Mouse (Mus musculus) cerebellum, adult 2 months (tissue): ENCODE measurements around the gene 2210407C18Rik. TPM values are rescaled to one million over a fixed set of nuclear protein-coding genes. Genes with fewer than 3 reads are reported as not detected.
A peak's percentile ranks its signal among the peaks of the same experiment; 100 is the strongest.

Source experiments
- DNase-seq, 2 experiments: peaks; one replicate each; pipeline ENCODE4 v3.0.0; 2021
- H3K27ac ChIP-seq: fragments of 200-500 bp; 2 replicates; pipeline ENCODE4 v1.5.1; 2012; ENCODE audit warnings: low read length, control low read depth, inconsistent platforms; ENCODE audit not compliant: insufficient read depth
- H3K27me3 ChIP-seq: fragments of 200-500 bp; 2 replicates; pipeline ENCODE4 v1.6.1; 2012; ENCODE audit warnings: inconsistent platforms, mild to moderate bottlenecking, low read length, moderate library complexity; ENCODE audit not compliant: control insufficient read depth, insufficient read depth
- H3K4me1 ChIP-seq: fragments of 200-500 bp; 2 replicates; pipeline ENCODE4 v1.6.1; 2011; ENCODE audit warnings: low read length; ENCODE audit not compliant: control insufficient read depth, insufficient read depth
- H3K4me3 ChIP-seq: fragments of 200-500 bp; replicated peaks from 2 replicates; pipeline ENCODE3; 2011; ENCODE audit warnings: mild to moderate bottlenecking, low read depth, low read length, control low read depth; ENCODE audit not compliant: insufficient read depth
- CTCF ChIP-seq: fragments of 200-500 bp; IDR thresholded peaks from 2 replicates; pipeline ENCODE4 v1.5.1; 2011; ENCODE audit warnings: low read depth, mild to moderate bottlenecking, control low read depth, low read length, moderate library complexity, borderline replicate concordance; ENCODE audit not compliant: insufficient read depth
- POLR2A ChIP-seq: fragments of 200-500 bp; IDR thresholded peaks from 2 replicates; pipeline ENCODE4 v1.6.1; 2011; ENCODE audit warnings: low read length, control low read depth, borderline replicate concordance; ENCODE audit not compliant: insufficient read depth
- WGBS: fragments of 180-500 bp; shearing (Covaris S2); methylation state at CpG from one replicate; pipeline ENCODE4 v1.1.7; 2018; 5-methylcytosine and 5-hydroxymethylcytosine counted together
- polyA plus RNA-seq: library from polyadenylated mRNA; depleted of rRNA; stranded (reverse); fragments of >200 nt; gene quantifications from 2 replicates; pipeline ENCODE4 v1.2.3, GENCODE M21; 2012

The 2210407C18Rik gene
- polyA plus RNA-seq, 1 experiment: not detected

GRCm38 (mm10) chr11:58636376-58636977, 20.6 kb upstream of the 2210407C18Rik start:
- Histone ChIP-seq H3K27me3 (no peaks in the 10 kb centered on the region; the same call in 1 of the 2 replicates), H3K4me3 (no peak overlapping the region), H3K4me1 (no peaks in the 10 kb centered on the region), H3K27ac (no peak overlapping the region)
- TF ChIP-seq CTCF (peak; percentile 63; the same call in 1 of the 2 replicates), POLR2A (no peak)
- DNase-seq: peak in 1 of 2 experiments; percentile 20
- WGBS: 18% methylated on average over 4 of the region's 4 CpGs

DNA sequence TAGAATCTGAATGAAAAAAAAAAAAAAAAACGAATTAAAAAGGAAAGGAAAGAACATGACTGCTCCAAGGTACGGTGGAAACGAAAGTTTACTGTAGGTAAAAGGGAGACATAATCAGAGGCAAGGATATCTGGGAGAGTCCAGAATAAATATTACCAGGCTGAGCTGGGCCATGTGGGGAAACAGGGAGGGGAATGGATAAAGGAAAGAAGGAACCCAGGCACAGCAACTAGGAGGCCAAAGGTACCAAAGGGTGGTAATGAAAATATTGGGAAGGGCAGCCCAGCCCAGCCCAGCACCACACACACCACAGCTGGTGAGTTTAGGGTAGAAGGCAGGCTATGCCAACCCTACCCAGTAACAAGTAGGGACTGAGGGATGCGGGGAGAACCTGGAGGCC, 19.0 kb upstream of the 2210407C18Rik start:
- WGBS: 59% methylated on average over 4 of the region's 4 CpGs
- no peak overlapping the region for H3K27ac ChIP-seq
- no peaks in the 10 kb centered on the region for H3K27me3 ChIP-seq
- no peaks in the 10 kb centered on the region for H3K4me1 ChIP-seq
- TF ChIP-seq POLR2A (no peak), CTCF (no peak)
- DNase-seq: no peak
- no peak overlapping the region for H3K4me3 ChIP-seq

DNA sequence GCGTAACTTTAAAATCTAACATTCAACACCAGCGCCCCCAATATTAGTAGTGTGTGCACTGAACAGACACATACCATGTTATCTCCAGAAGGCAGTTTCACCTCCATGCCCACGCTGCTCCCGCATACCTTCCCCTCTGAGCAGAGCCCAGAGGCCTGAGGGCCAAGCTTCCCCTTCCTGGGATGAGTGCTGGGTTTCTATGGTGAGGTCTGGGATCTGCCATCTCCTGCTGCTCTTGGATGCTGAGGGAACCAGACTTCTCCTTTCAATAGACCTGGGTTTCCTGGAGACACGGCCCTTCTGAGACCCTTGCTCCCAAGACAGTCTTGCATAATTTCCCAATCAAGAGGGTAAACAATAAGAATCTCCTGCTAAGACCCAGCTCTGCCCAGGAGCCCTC, 14.5 kb upstream of the 2210407C18Rik start, which contains the start of gene Olfr323:
Olfr323 (minus strand) TSS at position 101 of the 400 bp plus-strand sequence.
- no peaks in the 10 kb centered on the region for H3K4me1 ChIP-seq
- WGBS: 55% methylated on average over 5 of the region's 5 CpGs
- no peak within 1 kb of the TSS for H3K27ac ChIP-seq
- DNase-seq: no peak
- H3K4me3 ChIP-seq: no peak within 1 kb of the TSS
- H3K27me3 ChIP-seq: no peaks in the 10 kb centered on the region
- TF ChIP-seq CTCF (no peak), POLR2A (no peak)

GRCm38 (mm10) chr11:58626146-58626545, 10.3 kb upstream of the 2210407C18Rik start:
- H3K4me3 ChIP-seq: no peak overlapping the region
- H3K4me1 ChIP-seq: no peaks in the 10 kb centered on the region
- TF ChIP-seq POLR2A: no peak
- TF ChIP-seq CTCF: no peak
- DNase-seq: no peak
- H3K27me3 ChIP-seq: no peaks in the 10 kb centered on the region
- H3K27ac ChIP-seq: no peak overlapping the region
- WGBS: 53% methylated on average over 4 of the region's 4 CpGs

GRCm38 (mm10) chr11:58618793-58619192, 2.9 kb upstream of the 2210407C18Rik start:
- TF ChIP-seq POLR2A (no peak), CTCF (no peak)
- Histone ChIP-seq H3K4me1 (no peaks in the 10 kb centered on the region), H3K4me3 (no peak overlapping the region), H3K27me3 (no peaks in the 10 kb centered on the region), H3K27ac (no peak overlapping the region)
- no peak for DNase-seq
- 23% methylated on average over 6 of the region's 6 CpGs for WGBS

DNA sequence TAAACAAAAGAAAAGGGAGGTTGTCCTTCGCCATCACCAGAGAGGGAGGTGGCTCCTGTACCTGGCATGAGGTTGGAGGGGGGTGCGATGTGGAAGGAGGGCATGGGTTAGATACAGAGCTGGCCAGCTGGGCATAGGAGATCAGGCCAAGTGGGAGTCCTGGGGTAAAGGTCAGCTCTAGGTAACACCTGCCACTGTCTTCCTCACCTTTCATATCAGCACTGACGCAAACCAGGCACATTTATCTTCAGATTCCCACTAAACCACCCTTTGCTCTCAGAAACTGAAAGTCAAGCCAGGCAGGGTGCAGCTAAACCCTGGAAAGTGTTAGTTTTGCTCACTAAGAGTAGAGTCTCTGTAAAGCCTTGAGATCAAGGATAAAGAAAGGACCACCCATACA, 2.5 kb upstream of the 2210407C18Rik start:
- no peak overlapping the region for H3K27ac ChIP-seq
- TF ChIP-seq POLR2A (no peak), CTCF (no peak)
- H3K4me1 ChIP-seq: no peaks in the 10 kb centered on the region
- H3K4me3 ChIP-seq: no peak overlapping the region
- WGBS: 64% methylated on average over 3 of the region's 3 CpGs
- H3K27me3 ChIP-seq: no peaks in the 10 kb centered on the region
- no peak for DNase-seq

DNA sequence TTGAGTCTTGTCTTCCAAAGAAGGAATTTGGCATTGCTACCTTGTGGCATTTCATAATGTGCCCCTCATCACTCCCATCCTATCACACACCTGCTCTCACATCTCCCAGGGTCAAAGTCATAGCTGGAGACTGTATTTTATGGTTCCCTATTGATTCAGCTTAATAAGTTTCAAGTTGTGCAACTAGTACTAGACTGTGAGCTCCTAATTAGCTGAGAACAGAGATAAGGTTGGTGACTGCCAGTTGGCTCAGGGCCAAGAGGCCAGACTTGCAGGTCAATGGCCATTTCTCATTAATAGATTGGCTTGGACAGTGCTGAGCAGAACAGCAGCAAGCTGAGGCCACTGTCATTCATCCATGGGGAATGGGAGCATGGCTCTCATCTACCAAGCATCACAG, 1.3 kb downstream of the 2210407C18Rik start:
- H3K27ac ChIP-seq: no peak overlapping the region
- H3K27me3 ChIP-seq: no peaks in the 10 kb centered on the region
- TF ChIP-seq POLR2A (no peak), CTCF (no peak)
- H3K4me1 ChIP-seq: no peaks in the 10 kb centered on the region
- no peak for DNase-seq
- H3K4me3 ChIP-seq: no peak overlapping the region

DNA sequence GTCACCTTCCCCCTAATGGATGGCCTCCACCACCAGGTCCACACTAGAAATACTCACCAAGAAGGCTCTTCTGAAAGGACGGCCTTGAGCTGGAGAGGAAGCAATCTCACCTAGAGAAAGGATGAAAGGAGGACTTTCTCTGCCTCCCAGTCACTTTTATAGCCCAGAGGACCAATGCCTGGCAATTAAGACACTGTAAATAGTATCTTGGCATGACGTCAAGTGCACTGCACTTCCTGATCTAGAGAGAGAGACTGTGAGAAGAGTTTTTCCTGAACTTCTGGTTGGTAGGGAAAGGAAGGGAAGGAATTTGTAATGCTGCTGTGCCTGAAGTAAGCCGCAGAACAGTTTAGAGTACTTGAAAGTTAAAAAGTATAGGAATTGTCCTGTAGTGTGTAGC, 2.5 kb downstream of the 2210407C18Rik start:
- WGBS: 82% methylated on average over 3 of the region's 3 CpGs
- TF ChIP-seq CTCF: no peak
- TF ChIP-seq POLR2A: no peak
- Histone ChIP-seq H3K4me1 (no peaks in the 10 kb centered on the region), H3K4me3 (no peak overlapping the region), H3K27me3 (no peaks in the 10 kb centered on the region), H3K27ac (no peak overlapping the region)
- DNase-seq: no peak
